Mouse (Mus musculus) liver, embryonic 14 days (tissue): ENCODE measurements around the gene Mcat. TPM values are rescaled to one million over a fixed set of nuclear protein-coding genes. Genes with fewer than 3 reads are reported as not detected.

Source experiments
- polyA plus RNA-seq: library from polyadenylated mRNA; depleted of rRNA; stranded (reverse); fragments of >200 nt; gene quantifications from 2 replicates; pipeline ENCODE4 v1.2.3, GENCODE M21; 2012; rRNA removed

The Mcat gene
- polyA plus RNA-seq, result 8.9 and 10.2 TPM in 2 replicates

DNA sequence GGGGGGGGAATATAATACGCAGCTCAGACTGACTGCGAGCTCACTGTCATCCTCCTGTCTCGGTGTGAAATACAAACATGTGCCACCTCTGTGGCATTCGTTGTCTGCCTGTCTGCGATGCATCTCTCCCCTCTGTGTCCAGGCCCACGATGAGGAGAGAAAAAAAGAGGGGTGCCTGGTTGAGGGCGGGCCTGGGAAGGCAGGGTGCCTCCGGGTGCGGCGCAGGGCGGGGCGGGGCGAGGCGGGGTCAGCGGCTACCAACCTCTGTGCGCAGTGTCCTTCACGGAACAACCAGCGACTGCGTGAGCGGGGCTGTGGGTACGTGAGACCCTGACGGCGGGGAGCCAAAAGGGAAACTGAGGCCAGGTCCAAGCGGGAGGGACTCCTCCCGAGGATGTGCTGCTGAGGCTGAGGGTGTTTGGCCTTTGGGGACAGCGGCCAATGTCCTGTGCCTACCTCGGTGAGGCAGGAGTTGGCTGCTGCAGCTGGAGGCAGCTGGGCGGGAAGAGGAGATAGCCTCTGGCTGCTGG lies at the start of gene Mcat, which contains the start of gene Tspo:
Gene Mcat, minus strand, starts transcription at position 461 of the 530 bp plus-strand sequence.
Gene Tspo, plus strand, starts transcription at position 266 of the 530 bp plus-strand sequence.

DNA sequence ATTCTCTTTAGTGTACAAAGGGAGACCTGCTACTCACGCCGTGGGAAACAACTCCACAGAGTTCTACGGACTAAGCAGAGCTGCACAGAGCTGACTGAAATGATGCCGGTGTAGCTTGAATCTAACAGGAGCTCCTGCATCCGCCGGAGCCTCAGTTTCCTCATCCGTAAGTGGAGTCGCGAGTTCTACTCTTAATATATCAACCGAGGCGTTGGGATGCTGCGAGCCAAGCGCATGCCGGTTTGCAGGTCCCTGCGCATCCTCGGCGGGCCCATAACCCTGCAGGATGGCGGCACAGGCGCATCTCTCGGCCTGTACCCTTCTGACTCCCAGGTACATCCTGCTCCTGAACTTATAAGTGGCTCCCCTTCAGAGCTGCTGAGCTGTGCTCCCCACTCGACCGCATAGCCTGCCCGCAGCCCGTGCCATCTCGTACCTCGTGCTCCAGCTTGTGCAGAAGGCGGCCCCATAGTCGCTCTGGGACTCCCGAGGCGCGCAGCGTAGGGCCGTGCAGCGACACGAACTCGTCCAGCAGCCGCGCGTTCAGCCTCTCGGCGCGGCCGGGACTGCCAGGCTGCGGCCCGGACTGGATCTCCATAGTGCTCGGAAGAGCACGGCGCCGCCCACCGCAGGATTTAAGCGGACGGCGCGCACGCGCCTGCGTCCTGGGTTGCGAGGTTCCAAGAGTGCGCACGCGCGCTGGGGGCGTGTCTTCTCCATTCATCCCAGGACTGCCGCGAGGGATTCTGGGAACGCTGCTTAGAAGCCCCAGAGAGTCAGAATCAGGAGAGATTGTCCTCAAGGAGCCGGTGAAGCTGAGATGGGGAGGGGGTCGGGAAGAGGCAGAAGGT lies 31.2 kb upstream of the Mcat start, which contains the start of gene Ttll12:
Gene Ttll12, minus strand, starts transcription at position 645 of the 851 bp plus-strand sequence.

DNA sequence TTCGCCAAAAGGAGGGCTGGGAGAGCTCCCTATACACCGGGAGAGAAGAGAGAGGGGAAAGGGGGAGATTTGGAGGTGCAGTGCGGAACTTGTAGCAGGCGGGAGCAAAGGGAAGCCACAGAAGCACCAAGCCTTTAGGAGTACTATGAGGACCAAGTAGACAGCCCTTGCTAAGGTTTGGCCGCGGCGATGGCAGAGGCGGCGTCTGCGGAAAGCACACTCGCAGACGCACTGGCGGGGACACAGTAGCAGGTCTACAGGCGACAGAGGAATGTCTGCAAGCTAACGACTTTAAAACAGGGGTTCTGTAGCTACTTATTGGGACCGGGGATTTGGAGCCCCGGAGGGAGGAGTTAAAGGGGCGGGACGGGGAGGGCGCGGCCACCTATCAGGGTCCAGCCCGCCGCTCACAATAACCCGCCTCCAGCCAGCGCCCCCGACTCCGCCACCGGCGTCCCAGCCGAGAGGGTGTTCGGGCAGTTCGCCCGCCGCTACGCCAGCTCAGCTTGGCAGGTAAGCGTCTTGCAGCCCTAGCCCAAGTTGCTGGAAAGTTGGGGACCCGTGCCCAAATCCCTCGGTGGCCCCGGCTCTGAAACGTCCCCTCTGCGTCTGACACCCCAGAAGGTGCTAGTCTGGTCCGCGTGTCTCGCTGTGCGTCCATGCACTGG lies 37.0 kb downstream of the Mcat start, which contains the start of gene Bik:
Gene Bik, plus strand, starts transcription at position 439 of the 668 bp plus-strand sequence.

DNA sequence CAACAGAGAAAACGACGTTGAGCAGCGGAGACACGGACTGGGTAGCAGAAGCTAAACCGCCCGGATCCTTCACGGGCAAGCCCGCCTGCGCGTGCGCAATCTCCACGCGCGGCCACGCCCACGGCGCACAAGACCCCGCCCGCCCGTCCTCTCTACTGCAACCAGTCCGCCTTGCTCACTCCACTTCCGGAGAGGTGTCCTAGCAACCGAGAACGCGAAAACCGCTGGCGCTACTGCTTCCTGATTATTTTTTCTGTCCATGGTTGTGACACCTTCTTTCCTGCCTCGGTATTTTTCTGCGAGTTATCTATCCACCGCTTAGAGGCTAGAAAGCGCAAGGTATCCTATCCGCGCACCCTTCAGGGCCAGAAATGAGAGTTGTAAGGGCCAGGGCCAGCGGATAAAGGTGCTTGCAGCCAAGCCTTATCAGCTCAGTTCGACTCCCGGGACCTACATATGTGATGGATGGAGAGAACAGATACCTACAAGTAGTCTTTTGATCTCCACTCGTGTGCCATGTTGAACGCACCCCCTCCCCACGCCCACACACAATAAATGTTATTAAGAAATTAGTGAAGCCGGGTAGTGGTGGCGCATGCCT lies 52.7 kb downstream of the Mcat start, which contains the start of gene Ttll1:
Gene Ttll1, minus strand, starts transcription at position 89 of the 601 bp plus-strand sequence.

Other genes starting within 250 kb of the Mcat start
- 9.6 and 10.5 TPM in 2 replicates for gene Arfgap3, start 213.5 kb downstream of the Mcat start, polyA plus RNA-seq
- 41.6 and 43.4 TPM in 2 replicates for gene Pacsin2, start 99.2 kb downstream of the Mcat start, polyA plus RNA-seq
- gene Ttll1, start 52.9 kb downstream of the Mcat start, polyA plus RNA-seq, result 3.2 and 3.6 TPM in 2 replicates
- 1.4 and 1.7 TPM in 2 replicates for gene Bik, start 36.9 kb downstream of the Mcat start, polyA plus RNA-seq
- gene Tspo, start 195 bp downstream of the Mcat start, polyA plus RNA-seq, result 81.7 and 102 TPM in 2 replicates
- 24.1 and 28.9 TPM in 2 replicates for gene Ttll12, start 31.4 kb upstream of the Mcat start, polyA plus RNA-seq
- 0.09 and 0.16 TPM in 2 replicates for gene Scube1, start 161.2 kb upstream of the Mcat start, polyA plus RNA-seq
- 0.05 TPM in 1 of 2 replicates, not detected in the other for gene Mpped1, start 215.7 kb upstream of the Mcat start, polyA plus RNA-seq